Mouse (Mus musculus): ENCODE data around the gene Bcr.

- TF ChIP-seq CTCF (IDR thresholded peaks at IDR 0.05; ENCODE audit: low read depth) = no peak
- no peak for TF ChIP-seq EP300 (optimal IDR thresholded peaks at IDR 0.05)
Observed at GRCm38 (mm10) chr10:75010704-75011103, 49.7 kb upstream of the Bcr start.

Measured in stomach, postnatal 0 days (tissue).